Mouse (Mus musculus): ENCODE data around the gene Lgi1. TPM values are rescaled to one million over a fixed set of nuclear protein-coding genes. Genes with fewer than 3 reads are reported as not detected.
A peak's percentile ranks its signal among the peaks of the same experiment; 100 is the strongest.

The Lgi1 gene
- polyA plus RNA-seq, 1 experiment from 2014 or later = 0.92 TPM

DNA sequence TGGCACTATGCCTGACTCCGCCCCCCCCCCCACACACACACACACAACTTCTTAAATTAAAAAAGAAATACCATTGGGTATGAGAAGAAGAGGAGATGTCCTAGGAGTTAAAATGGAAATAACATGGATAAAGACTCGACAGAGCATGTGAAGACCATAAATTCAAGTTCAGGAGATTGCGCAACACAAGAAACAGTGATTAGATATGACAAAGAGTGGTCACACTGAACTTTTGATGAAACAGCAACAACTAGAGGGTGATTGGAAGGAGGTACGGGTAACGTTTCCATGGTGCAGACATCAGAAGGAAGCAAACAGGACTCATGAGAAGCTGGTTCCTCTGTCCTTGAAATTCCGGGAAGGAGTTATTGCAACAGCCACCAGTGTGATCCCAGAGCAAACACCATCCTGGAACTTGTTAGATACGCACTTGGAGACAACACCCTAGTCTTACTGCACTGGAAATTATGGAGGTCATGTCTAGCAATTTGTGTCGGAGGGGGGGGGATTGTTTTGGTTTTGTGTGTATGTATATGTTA is 22.0 kb upstream of the Lgi1 start:
- H3K36me3 ChIP-seq = no peaks in the 10 kb centered on the region
- no peaks in the 10 kb centered on the region for H3K27me3 ChIP-seq (replicated peaks)
- H3K4me3 ChIP-seq (replicated peaks) = no peak overlapping the region
- H3K9me3 ChIP-seq = no peaks in the 10 kb centered on the region
- 81% methylated on average over 8 of the region's 8 CpGs for WGBS
- H3K27ac ChIP-seq = no peak overlapping the region
- ATAC-seq (ENCODE audit: insufficient read depth, low FRiP score, low read depth) = no peak
- H3K9ac ChIP-seq = no peak overlapping the region
- 0 out of 2 replicates have a peak, but pooled peaks cover 9% of the 10 kb centered on the region for H3K4me1 ChIP-seq
- no peak overlapping the region for H3K4me2 ChIP-seq

DNA sequence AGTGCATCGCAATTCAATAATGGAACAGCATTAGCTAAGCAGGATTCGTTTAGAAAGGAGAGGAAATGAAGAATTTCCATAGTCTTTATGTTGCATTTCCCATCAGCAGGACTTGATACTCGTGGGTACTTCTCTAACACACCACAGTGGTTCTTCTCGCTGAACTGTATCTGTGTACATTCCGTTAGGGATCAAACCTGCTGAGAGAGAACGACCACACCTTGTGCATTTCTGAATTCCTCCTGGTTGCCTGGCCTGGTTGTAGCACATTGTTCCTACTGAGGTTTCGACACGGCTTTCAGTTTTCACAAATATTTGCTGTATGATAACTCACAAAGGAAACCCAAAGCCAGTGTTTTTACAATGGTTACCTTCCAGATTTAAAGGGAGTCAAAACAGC is 19.6 kb upstream of the Lgi1 start:
- Histone ChIP-seq H3K9ac (no peak overlapping the region), H3K9me3 (no peaks in the 10 kb centered on the region), H3K36me3 (no peaks in the 10 kb centered on the region), H3K4me3 (replicated peaks) (no peak overlapping the region), H3K27ac (no peak overlapping the region), H3K27me3 (replicated peaks) (no peaks in the 10 kb centered on the region), H3K4me2 (no peak overlapping the region), H3K4me1 (0 out of 2 replicates have a peak, but pooled peaks cover 9% of the 10 kb centered on the region)
- peak; percentile 72; the same call in 1 of the 2 replicates for ATAC-seq (ENCODE audit: insufficient read depth, low FRiP score, low read depth)
- 59% methylated on average over 8 of the region's 8 CpGs for WGBS

DNA sequence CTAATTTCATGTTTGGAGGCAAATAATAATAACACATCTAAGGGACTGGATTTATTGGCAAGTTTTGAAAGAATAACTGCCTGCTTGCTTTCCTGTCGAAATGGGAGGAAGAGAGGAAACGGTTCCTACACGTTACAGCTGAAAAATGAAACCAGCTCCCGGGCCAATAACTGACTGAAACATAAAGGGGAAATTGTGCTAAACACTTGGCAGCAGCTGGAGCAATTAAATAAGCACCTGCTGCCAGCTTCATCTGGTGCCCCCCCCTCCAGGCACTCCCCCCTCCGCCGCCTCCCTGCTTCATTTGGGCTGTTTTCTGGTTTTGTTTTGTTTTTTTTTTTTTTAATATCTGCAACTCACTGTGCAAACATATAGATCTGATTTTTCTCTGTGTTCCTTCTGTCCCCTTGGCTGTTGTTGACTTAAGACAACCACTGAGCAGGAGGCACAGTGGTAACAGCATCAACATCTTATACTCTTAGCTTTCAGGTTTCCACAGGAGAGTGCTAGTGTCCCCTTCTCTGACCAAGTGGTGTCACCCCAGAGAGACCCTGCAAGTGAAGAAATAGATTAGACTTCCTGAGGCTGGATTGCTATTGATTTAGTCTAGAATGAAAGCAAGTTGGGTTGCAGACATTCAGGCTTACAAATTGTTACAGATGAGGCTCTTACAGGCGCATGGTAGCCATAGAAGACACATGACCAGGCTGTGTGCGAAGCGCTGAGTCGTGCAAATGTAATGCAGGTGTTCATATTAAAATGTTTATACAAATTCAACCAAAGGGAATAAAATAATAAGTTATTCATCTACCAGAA is 18.8 kb upstream of the Lgi1 start:
- peak overlapping the region; percentile 31; the same call in 1 of the 2 replicates for H3K4me2 ChIP-seq
- H3K4me3 ChIP-seq (replicated peaks) = no peak overlapping the region
- peak overlapping the region; percentile 37; the same call in 1 of the 2 replicates for H3K27ac ChIP-seq
- no peak for ATAC-seq (ENCODE audit: insufficient read depth, low FRiP score, low read depth)
- H3K9me3 ChIP-seq = no peaks in the 10 kb centered on the region
- 0 out of 2 replicates have a peak, but pooled peaks cover 9% of the 10 kb centered on the region for H3K4me1 ChIP-seq
- no peak overlapping the region for H3K9ac ChIP-seq
- no peaks in the 10 kb centered on the region for H3K36me3 ChIP-seq
- no peaks in the 10 kb centered on the region for H3K27me3 ChIP-seq (replicated peaks)
- 46% methylated on average over 10 of the region's 10 CpGs for WGBS

DNA sequence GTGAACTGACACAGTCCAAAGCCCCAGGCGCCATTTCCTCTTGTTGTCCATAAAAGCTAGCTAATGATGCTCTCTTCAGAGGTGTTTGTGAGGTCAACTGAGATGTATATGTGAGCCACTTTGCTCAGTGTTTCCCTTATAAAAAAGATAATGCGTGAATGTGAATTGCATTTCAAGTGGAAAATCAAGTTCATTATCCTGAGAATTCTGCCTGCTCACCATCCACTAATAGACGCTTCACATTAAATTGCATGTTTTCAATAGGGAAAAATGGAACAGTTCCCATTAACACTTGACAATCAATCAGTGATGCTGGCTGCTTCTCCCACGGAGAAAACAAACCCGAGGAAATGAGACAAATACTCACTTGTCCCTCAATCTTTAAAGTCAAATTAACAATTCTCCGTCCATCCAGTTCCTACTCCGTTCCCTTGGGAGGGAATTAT is 18.1 kb upstream of the Lgi1 start:
- Histone ChIP-seq H3K4me1 (0 out of 2 replicates have a peak, but pooled peaks cover 9% of the 10 kb centered on the region), H3K27me3 (replicated peaks) (no peaks in the 10 kb centered on the region), H3K36me3 (no peaks in the 10 kb centered on the region), H3K4me2 (no peak overlapping the region), H3K9ac (no peak overlapping the region), H3K27ac (no peak overlapping the region), H3K9me3 (no peaks in the 10 kb centered on the region), H3K4me3 (replicated peaks) (no peak overlapping the region)
- 63% methylated on average over 7 of the region's 7 CpGs for WGBS
- no peak for ATAC-seq (ENCODE audit: insufficient read depth, low FRiP score, low read depth)

DNA sequence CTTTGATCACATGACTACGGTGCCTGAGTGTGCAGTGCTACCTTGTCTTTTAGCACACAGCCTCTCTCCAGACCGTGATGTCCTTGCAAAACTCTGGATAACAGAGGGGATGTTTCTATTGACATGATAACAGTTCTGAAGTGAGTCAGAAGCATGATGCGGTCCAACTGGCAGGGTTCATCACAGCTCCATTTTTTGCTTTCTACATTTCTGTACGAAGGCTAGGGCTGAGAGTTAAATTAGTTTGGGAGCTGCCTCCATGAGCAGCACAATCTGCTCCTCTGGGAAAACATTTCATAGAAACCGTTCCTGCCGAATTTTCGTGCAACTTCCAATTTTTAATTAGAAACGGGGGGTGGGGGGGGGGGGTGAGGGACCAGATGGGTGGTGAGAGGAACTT is 14.7 kb upstream of the Lgi1 start:
- Histone ChIP-seq H3K36me3 (no peaks in the 10 kb centered on the region), H3K9me3 (no peaks in the 10 kb centered on the region), H3K27me3 (replicated peaks) (no peaks in the 10 kb centered on the region), H3K4me2 (no peak overlapping the region), H3K4me3 (replicated peaks) (no peak overlapping the region), H3K27ac (no peak overlapping the region), H3K4me1 (0 out of 2 replicates have a peak, but pooled peaks cover 9% of the 10 kb centered on the region), H3K9ac (no peak overlapping the region)
- no peak for ATAC-seq (ENCODE audit: insufficient read depth, low FRiP score, low read depth)
- 71% methylated on average over 8 of the region's 8 CpGs for WGBS

DNA sequence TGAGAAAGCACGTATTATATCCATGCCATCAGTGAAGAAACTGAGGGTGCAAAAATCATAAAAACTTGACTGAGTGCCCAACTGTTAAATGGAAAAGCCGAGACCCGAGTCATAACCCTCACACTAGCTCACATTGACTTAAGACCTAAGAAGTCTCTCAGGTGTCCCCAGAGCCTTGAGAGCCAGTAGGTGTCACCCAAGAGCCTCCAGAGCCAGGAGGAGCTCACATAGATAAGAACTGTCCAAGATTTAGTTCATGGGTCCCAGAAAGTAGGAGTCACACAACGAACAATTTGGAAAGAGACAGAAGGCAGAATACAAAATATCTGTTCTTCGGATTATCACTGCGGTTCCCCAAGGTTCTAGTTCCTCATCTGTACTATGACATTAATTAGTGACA is 10.5 kb upstream of the Lgi1 start:
- no peak overlapping the region for H3K4me3 ChIP-seq (replicated peaks)
- no peaks in the 10 kb centered on the region for H3K9me3 ChIP-seq
- H3K36me3 ChIP-seq = no peaks in the 10 kb centered on the region
- no peak overlapping the region for H3K9ac ChIP-seq
- 63% methylated on average over 6 of the region's 6 CpGs for WGBS
- no peak for ATAC-seq (ENCODE audit: insufficient read depth, low FRiP score, low read depth)
- no peaks in the 10 kb centered on the region for H3K4me1 ChIP-seq
- no peak overlapping the region for H3K4me2 ChIP-seq
- no peaks in the 10 kb centered on the region for H3K27me3 ChIP-seq (replicated peaks)
- no peak overlapping the region for H3K27ac ChIP-seq

DNA sequence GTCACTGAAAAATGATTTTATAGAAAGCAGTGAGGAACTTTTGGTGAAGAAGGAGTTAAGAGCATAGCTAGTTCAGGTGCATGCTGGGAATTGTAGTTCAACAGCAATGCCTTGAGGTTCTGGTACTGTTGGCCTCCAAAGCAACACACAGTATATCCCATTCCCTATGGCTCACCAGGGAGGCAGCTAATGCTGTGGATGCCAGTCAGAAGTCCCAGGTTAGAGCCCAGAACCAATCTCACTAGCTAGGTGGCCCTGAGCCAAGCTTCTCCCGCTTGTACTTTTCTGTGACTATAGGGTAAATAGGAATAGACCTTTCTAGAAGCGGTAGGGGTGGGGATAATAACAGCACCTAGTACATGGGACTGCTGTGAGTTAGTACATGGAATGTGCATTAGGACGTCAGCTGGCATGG is 5.7 kb upstream of the Lgi1 start:
- Histone ChIP-seq H3K4me1 (no peaks in the 10 kb centered on the region), H3K27ac (no peak overlapping the region), H3K4me3 (replicated peaks) (no peak overlapping the region), H3K9me3 (no peaks in the 10 kb centered on the region), H3K36me3 (no peaks in the 10 kb centered on the region), H3K4me2 (no peak overlapping the region), H3K9ac (no peak overlapping the region), H3K27me3 (replicated peaks) (no peaks in the 10 kb centered on the region)
- WGBS = 74% methylated on average over 3 of the region's 3 CpGs
- ATAC-seq (ENCODE audit: insufficient read depth, low FRiP score, low read depth) = no peak; the same call in 1 of the 2 replicates

DNA sequence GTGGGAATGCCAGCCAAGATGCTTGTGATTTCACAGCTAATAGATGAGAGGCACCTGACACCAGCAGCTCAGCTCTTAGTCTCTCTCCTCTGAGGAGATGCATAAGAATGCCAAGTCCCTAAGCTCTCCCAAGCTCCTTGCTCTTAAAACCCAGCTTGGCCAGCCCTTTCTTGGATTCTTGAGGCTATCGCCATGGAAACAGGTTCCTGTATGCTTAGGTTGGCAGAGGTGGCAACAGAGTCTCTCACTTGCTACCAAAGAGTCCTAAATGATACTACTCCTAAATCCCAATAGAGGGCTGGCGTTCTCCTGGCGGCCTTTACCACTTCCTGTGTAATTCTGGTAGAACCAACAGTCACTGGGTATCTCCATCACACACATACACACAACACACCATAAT is 4.9 kb upstream of the Lgi1 start:
- Histone ChIP-seq H3K36me3 (no peaks in the 10 kb centered on the region), H3K27me3 (replicated peaks) (no peaks in the 10 kb centered on the region; the same call in 1 of the 2 replicates), H3K4me1 (no peaks in the 10 kb centered on the region), H3K27ac (no peak overlapping the region), H3K9ac (no peak overlapping the region), H3K9me3 (no peaks in the 10 kb centered on the region), H3K4me3 (replicated peaks) (no peak overlapping the region), H3K4me2 (no peak overlapping the region)
- WGBS = 82% methylated on average over 3 of the region's 3 CpGs
- ATAC-seq (ENCODE audit: insufficient read depth, low FRiP score, low read depth) = no peak

DNA sequence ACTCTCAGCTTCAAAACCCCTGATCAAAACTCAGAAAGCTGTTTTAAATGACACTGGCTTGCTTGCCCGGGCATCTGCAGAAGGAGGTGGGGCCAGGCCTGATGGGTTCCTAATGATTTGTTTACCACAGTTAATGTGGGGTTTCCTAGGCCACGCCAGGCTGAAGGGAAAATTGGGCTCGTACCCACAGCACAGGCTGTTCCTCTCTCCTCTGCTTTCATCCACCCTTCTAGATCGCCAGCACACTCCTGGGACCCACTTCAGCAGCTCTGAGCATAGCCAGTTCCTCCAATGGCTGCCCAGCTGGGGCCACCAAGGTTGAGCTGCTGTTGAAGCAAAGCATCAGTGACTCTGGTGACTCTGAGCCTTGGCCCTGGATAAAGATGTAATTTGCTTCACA is 4.0 kb upstream of the Lgi1 start:
- no peak overlapping the region for H3K27ac ChIP-seq
- H3K27me3 ChIP-seq (replicated peaks) = no peaks in the 10 kb centered on the region; the same call in 1 of the 2 replicates
- no peak overlapping the region for H3K9ac ChIP-seq
- no peaks in the 10 kb centered on the region for H3K9me3 ChIP-seq
- H3K4me3 ChIP-seq (replicated peaks) = no peak overlapping the region
- ATAC-seq (ENCODE audit: insufficient read depth, low FRiP score, low read depth) = no peak
- H3K36me3 ChIP-seq = no peaks in the 10 kb centered on the region
- 39% methylated on average over 4 of the region's 4 CpGs for WGBS
- H3K4me1 ChIP-seq = no peaks in the 10 kb centered on the region
- no peak overlapping the region for H3K4me2 ChIP-seq

DNA sequence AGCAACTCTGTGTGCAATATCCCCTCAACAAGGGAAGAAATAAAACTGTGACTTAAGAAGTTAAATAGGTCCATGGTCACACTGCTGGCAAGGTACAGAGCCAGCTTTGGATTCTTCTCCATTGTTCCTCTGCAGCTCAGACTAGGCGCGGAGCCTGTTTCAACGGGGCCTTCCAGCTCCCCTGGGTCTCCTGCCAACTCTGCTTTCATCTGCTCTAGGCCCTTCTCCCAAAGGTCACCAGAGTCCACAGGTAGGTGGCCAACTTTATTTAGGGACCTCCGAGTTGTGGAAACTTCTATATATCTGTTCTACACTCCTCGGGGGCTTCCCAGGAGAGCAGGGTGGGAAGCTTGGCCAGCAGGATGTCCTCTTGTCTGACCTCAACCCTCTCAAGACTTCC is 3.0 kb upstream of the Lgi1 start:
- no peak for ATAC-seq (ENCODE audit: insufficient read depth, low FRiP score, low read depth)
- no peaks in the 10 kb centered on the region for H3K36me3 ChIP-seq
- no peak overlapping the region for H3K4me2 ChIP-seq
- no peak overlapping the region for H3K4me3 ChIP-seq (replicated peaks)
- H3K27me3 ChIP-seq (replicated peaks) = no peaks in the 10 kb centered on the region; the same call in 1 of the 2 replicates
- H3K9me3 ChIP-seq = no peaks in the 10 kb centered on the region
- no peak overlapping the region for H3K9ac ChIP-seq
- no peak overlapping the region for H3K27ac ChIP-seq
- 79% methylated on average over 5 of the region's 5 CpGs for WGBS
- H3K4me1 ChIP-seq = no peaks in the 10 kb centered on the region

DNA sequence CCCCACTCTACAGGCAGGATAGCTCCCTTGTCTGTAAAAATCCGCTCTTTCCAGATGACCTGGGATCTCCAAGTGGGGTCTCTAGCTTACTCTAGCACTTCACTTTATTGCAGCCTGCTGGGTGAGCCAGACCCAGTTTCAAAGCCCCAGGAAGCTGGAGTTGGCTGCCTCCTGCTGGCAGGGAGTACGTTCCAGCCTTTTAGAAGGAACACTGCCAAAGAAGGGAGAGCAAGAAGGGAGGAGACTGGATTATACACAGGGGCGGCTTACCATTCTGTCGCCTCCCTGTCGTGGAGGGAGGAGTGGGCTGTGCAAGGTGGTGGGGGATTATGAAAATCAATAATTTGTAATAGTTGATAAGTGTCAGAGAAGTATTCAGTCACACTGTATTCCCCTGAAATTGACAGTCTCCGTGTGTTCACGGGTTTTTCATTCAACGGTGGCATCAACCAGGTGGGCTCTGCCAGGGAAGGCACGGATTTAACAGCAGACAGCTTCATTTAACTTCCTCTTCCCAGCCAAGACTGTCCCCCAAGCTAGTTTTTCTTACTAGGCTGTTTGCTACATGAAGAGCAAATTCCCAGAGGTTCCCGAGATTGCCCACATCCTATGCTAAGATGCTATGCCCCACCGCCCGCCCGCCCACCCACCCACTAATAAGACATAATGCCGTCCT is 369 bp upstream of the Lgi1 start:
- Histone ChIP-seq H3K4me2 (peak overlapping the region; percentile 41), H3K9me3 (no peaks in the 10 kb centered on the region), H3K9ac (no peak overlapping the region), H3K36me3 (no peaks in the 10 kb centered on the region), H3K4me1 (no peaks in the 10 kb centered on the region), H3K27ac (no peak overlapping the region), H3K27me3 (replicated peaks) (no peaks in the 10 kb centered on the region; the same call in 1 of the 2 replicates), H3K4me3 (replicated peaks) (no peak overlapping the region)
- no peak for ATAC-seq (ENCODE audit: insufficient read depth, low FRiP score, low read depth)
- WGBS = 22% methylated on average over 14 of the region's 14 CpGs

DNA sequence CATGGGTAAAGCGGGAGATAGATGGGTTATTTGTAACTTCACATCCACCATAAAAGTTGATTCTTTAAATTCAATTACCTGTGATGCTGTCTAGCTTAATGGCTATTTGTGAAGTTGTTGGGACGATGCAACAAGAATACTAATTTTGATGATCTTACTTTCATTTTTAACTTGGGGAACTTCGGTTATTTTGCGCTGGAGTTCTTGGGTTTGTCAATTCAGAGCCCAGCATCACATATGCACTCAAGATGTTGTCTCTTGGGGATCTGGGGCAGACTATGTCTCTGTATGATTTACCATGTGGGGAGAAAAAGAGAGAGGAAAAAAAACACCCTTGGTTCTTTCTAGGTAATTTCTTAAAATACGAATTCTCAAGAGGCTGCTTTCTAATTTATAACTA is 1.4 kb downstream of the Lgi1 start:
- H3K27ac ChIP-seq = no peak overlapping the region
- H3K9ac ChIP-seq = no peak overlapping the region
- no peak overlapping the region for H3K4me3 ChIP-seq (replicated peaks)
- no peak overlapping the region for H3K4me2 ChIP-seq
- no peaks in the 10 kb centered on the region for H3K4me1 ChIP-seq
- 86% methylated on average over 5 of the region's 5 CpGs for WGBS
- no peak for ATAC-seq (ENCODE audit: insufficient read depth, low FRiP score, low read depth)
- no peaks in the 10 kb centered on the region for H3K36me3 ChIP-seq
- H3K27me3 ChIP-seq (replicated peaks) = no peaks in the 10 kb centered on the region; the same call in 1 of the 2 replicates
- no peaks in the 10 kb centered on the region for H3K9me3 ChIP-seq
